Mouse (Mus musculus) midbrain, embryonic 14.5 days (tissue): ENCODE data around the gene Lpar2. TPM values are rescaled to one million over a fixed set of nuclear protein-coding genes. Genes with fewer than 3 reads are reported as not detected.

Source experiments
- ATAC-seq: fragments of 200-750 bp; cut with Nextera tagmentation; 2 replicates; pipeline ENCODE4 v1.8.0; 2017; ENCODE audit warnings: moderate number of reproducible peaks, moderate library complexity; ENCODE audit not compliant: low FRiP score, low TSS enrichment
- DNase-seq: peaks from one replicate; pipeline ENCODE4 v3.0.0-alpha.2; 2015
- H3K27ac ChIP-seq: fragments of 300-500 bp; sonication (generic); replicated peaks from 2 replicates; pipeline ENCODE4 v1.5.1; 2014; ENCODE audit warnings: mild to moderate bottlenecking, low read depth, low read length, moderate library complexity
- H3K27me3 ChIP-seq: fragments of 300-500 bp; sonication (generic); 2 replicates; pipeline ENCODE4 v1.6.1; 2014; ENCODE audit warnings: low read length, control low read depth, mixed read lengths; ENCODE audit not compliant: control insufficient read depth, insufficient read depth
- H3K36me3 ChIP-seq: fragments of 300-500 bp; sonication (generic); 2 replicates; pipeline ENCODE4 v1.6.1; 2014; ENCODE audit warnings: low read length, control low read depth; ENCODE audit not compliant: control insufficient read depth, insufficient read depth
- H3K4me1 ChIP-seq: fragments of 300-500 bp; sonication (generic); 2 replicates; pipeline ENCODE4 v1.6.1; 2014; ENCODE audit warnings: mild to moderate bottlenecking, antibody characterized with exemption, low read length, control low read depth; ENCODE audit not compliant: control insufficient read depth, insufficient read depth
- H3K4me2 ChIP-seq: fragments of 300-500 bp; sonication (generic); 2 replicates; pipeline ENCODE4 v1.6.1; 2014; ENCODE audit warnings: mild to moderate bottlenecking, low read length, moderate library complexity
- H3K4me3 ChIP-seq: fragments of 300-500 bp; sonication (generic); replicated peaks from 2 replicates; pipeline ENCODE4 v1.5.1; 2014; ENCODE audit warnings: low read depth, low read length
- H3K9ac ChIP-seq: fragments of 300-500 bp; sonication (generic); replicated peaks from 2 replicates; pipeline ENCODE4 v1.6.1; 2014; ENCODE audit warnings: mild to moderate bottlenecking, low read length, moderate library complexity
- H3K9me3 ChIP-seq: fragments of 300-500 bp; sonication (generic); 2 replicates; pipeline ENCODE4 v1.6.1; 2016; ENCODE audit warnings: low read length, control low read depth, mixed read lengths; ENCODE audit not compliant: control insufficient read depth
- WGBS: fragments of 180-500 bp; shearing (Covaris S2); extraction: QIAGEN DNeasy Blood & Tissue Kit; methylation state at CpG from one replicate; pipeline ENCODE4 v1.1.7; 2014; 5-methylcytosine and 5-hydroxymethylcytosine counted together
- polyA plus RNA-seq: library from polyadenylated mRNA; unstranded; fragments of >200 nt; fragmentation: Nextera tagmentation; extraction: Ambion mirVana; gene quantifications from 2 replicates; pipeline ENCODE4 v1.2.1, GENCODE M21; 2014

The Lpar2 gene
- polyA plus RNA-seq: 1.2 TPM in 2 replicates

DNA sequence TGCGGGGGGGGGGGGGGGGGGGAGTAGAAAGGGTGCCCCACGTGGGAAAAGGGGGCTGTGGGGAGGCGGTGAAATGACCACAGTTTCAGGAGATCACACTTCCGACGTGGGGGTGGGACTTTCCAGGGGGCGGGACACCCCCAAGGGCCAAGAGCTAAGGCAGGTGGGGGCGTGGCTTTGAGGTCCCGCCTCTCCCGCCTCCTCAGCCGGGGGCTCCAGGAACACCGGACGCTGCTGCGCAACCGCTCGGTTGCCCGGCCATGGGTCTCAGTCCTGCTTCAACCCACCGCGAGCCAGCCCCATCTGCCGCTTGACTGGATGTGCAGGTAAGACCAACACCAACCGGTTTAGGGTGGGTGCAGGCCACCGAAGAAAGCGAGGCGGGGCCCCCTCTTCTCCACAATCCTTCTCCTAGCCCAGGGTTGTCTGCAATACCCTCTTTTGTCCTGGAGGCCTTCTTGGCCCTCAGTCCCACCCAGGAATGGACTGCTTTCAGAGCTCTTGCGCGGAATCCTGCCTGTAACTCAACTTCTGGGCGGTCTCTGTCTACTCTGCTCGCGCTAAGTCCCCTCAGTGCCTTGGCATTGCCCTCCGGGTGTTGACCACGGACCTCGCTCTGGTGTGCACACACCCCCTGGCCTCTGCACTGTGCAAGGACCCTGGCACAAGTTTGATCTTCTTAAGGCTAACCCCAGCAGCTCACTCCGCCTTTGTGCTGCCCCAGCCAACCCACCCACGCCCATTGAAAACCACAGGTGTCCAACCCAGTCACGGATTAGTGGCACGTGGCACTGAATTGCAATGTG, at the start of gene Lpar2:
TSS of gene Lpar2 (plus strand) at position 44 of the 806 bp plus-strand sequence.
- no peaks in the 10 kb centered on the region for H3K9me3 ChIP-seq
- peak within 1 kb of the TSS; percentile 58 for H3K4me3 ChIP-seq
- peak within 1 kb of the TSS; percentile 82 for H3K4me2 ChIP-seq
- peaks cover 42% of the 10 kb centered on the region for H3K36me3 ChIP-seq
- WGBS: under 1% methylated on average over 32 of the region's 35 CpGs
- H3K27ac ChIP-seq: peak within 1 kb of the TSS; percentile 81
- ATAC-seq: peak; percentile 79
- peak within 1 kb of the TSS; percentile 72 for H3K9ac ChIP-seq
- H3K27me3 ChIP-seq: no peaks in the 10 kb centered on the region
- peaks cover 31% of the 10 kb centered on the region for H3K4me1 ChIP-seq
- DNase-seq: peak; percentile 84

DNA sequence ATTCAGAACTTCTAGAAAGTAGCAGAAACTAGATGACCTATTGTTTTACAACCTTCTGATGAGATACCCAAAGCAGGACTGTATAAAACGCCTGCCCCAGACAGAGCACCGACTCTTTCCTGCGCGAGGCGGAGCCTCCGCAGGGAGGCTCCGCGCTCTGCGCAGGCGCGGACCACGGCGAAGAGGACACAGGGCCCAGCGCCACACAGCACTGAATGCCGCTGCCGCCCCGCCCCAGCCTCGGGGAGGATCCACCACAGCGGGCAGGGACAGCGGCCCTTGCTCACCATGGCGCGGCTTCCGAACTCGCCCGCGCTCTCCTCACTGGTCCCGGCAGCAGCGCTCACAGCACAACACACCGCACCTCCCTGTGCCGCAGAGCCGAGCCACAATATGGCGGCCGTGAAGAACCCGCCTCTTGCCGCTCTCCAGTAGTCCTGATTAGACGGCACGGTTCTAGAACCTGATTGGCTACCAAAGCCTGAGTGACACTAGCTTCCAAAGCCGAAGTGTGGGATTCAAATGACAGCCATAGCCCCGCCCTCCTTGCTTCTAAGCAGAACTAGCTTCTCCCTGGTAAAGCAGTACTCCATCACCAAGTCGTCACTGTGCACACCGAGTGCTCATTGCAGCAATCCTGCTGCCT, 47.6 kb upstream of the Lpar2 start, which contains the start of gene Gm20422:
TSS of gene Gm20422 (minus strand) at position 384 of the 646 bp plus-strand sequence.
- DNase-seq (peak; percentile 98), ATAC-seq (peak; percentile 99)
- peak within 1 kb of the TSS; percentile 93 for H3K9ac ChIP-seq
- peak within 1 kb of the TSS; percentile 63 for H3K4me2 ChIP-seq
- no peaks in the 10 kb centered on the region for H3K27me3 ChIP-seq
- no peaks in the 10 kb centered on the region; the same call in 1 of the 2 replicates for H3K36me3 ChIP-seq
- H3K9me3 ChIP-seq: no peaks in the 10 kb centered on the region
- peaks cover 26% of the 10 kb centered on the region for H3K4me1 ChIP-seq
- H3K4me3 ChIP-seq: peak within 1 kb of the TSS; percentile 74
- WGBS: 1% methylated on average over 41 of the region's 41 CpGs
- peak within 1 kb of the TSS; percentile 100 for H3K27ac ChIP-seq

DNA sequence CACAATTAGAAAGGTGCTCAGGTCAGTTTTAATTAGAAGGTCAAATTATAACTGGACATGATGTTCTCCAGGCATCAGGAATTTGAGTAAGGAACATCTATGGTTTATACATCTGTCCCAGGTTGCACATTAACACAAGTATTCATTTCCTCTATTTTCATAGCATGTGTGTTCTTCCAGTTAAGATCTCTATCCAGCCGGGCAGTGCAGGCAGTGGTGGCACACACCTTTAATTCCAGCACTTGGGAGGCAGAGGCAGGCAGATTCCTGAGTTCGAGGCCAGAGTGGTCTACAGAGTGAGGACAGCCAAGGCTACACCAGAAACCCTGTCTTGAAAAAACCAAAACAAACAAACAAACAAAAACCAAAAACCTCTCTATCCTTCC, 47.1 kb upstream of the Lpar2 start:
- WGBS: 57% methylated on average over 2 of the region's 2 CpGs
- H3K9ac ChIP-seq: peak overlapping the region; percentile 93; the same call in 1 of the 2 replicates
- ATAC-seq: peak; percentile 28

DNA sequence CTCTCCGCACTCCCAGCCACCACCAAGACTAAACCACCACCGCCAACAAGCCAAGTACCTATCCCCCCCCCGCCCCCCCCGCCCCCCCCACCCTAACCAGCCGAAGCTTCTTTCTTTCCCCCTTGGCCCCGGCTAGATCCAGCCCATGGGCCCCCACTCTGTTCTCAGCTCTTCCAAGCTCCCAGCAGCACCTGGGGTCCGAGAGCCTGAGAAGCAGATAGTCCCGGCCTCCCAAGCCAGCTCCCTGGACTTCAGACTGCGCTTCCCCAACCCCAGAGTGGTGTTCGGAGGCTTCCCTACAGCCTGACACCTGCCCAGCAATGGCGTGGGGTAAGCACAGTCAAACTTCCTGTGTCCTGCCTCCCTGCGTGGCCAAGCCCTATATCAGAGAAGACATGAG, 45.1 kb upstream of the Lpar2 start:
- Histone ChIP-seq H3K9ac (no peak overlapping the region), H3K27ac (no peak overlapping the region), H3K36me3 (no peaks in the 10 kb centered on the region), H3K9me3 (no peaks in the 10 kb centered on the region), H3K27me3 (no peaks in the 10 kb centered on the region), H3K4me2 (no peak overlapping the region), H3K4me3 (no peak overlapping the region), H3K4me1 (peaks cover 20% of the 10 kb centered on the region)
- no peak for DNase-seq
- ATAC-seq: no peak
- whole genome bisulfite sequencing: 67% methylated on average over 11 of the region's 12 CpGs

More for the DNA sequence above, 47.1 kb upstream of the Lpar2 start:
- no peak for DNase-seq
- Histone ChIP-seq H3K27ac (peak overlapping the region; percentile 100), H3K4me1 (peaks cover 26% of the 10 kb centered on the region), H3K4me3 (peak overlapping the region; percentile 74; the same call in 1 of the 2 replicates), H3K9me3 (no peaks in the 10 kb centered on the region), H3K4me2 (peak overlapping the region; percentile 63), H3K27me3 (no peaks in the 10 kb centered on the region), H3K36me3 (no peaks in the 10 kb centered on the region; the same call in 1 of the 2 replicates)

DNA sequence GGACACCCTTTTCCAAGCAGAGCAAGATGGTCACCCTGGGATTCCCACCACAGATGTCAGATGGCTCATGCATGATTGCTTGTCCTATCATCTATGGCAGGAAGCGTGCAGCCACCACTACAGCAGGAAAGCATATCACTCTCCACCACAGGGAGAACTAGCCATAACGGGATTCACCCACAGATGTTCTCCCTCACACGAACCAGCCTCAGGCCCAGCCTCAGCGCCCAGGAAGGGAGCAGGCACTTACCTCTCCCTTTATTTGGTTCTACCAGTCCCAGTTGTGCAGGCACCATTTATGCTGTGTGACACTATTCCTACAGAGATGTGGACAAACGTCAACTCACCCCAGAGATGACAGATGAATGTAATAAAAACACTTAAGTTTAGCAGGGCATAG, 33.1 kb upstream of the Lpar2 start:
- Histone ChIP-seq H3K27ac (no peak overlapping the region), H3K4me3 (no peak overlapping the region), H3K36me3 (peaks cover 9% of the 10 kb centered on the region), H3K27me3 (no peaks in the 10 kb centered on the region), H3K4me2 (no peak overlapping the region), H3K9me3 (no peaks in the 10 kb centered on the region), H3K4me1 (peaks cover 13% of the 10 kb centered on the region), H3K9ac (no peak overlapping the region)
- no peak for DNase-seq
- ATAC-seq: no peak
- 91% methylated on average over 5 of the region's 5 CpGs for whole genome bisulfite sequencing

DNA sequence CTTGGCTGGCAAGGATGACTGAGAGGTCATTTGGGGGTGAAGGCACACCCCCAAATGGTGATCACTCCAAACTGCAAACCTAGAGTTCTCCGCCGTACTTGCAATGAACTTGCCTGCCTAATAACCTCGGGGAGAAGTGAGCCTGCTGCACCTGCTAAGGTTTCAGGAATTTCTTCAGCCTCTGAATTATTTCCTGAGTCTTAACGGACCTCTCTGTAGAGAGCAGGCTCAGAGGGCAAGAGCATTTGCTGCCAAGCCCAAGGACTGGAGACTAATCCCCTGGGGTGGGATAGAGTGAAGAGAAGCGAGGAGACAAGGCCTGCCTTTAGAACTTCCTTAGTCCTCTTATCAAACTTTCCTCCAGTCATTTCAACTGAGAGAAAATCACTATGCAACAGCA, 32.5 kb upstream of the Lpar2 start:
- Histone ChIP-seq H3K27ac (no peak overlapping the region), H3K9me3 (no peaks in the 10 kb centered on the region), H3K4me2 (0 out of 2 replicates have a peak overlapping the region, but pooled peaks have one; percentile 2), H3K4me1 (peaks cover 13% of the 10 kb centered on the region), H3K27me3 (no peaks in the 10 kb centered on the region), H3K9ac (no peak overlapping the region), H3K4me3 (no peak overlapping the region), H3K36me3 (peaks cover 15% of the 10 kb centered on the region)
- DNase-seq (no peak), ATAC-seq (no peak)
- 76% methylated on average over 5 of the region's 5 CpGs for WGBS

DNA sequence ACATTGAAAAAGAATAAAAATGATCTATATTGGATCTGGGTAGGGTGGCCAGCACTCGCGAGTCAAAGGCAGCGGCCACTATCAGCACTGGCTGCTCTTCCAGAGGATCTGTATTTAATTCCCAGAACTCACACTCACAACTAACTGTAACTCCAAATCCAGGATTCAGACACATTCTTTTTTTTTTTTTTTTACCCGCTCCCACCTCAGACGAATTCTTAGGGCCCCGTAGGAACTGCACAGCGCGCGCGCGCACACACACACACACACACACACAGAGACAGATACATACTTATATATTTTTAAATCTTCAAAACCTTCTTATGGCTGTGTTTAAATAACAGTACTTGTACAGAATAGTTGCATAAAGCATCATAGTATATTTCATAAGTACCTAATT, 31.9 kb upstream of the Lpar2 start:
- Histone ChIP-seq H3K9ac (peak overlapping the region; percentile 92; the same call in 1 of the 2 replicates), H3K27me3 (no peaks in the 10 kb centered on the region), H3K4me1 (peaks cover 13% of the 10 kb centered on the region), H3K9me3 (no peaks in the 10 kb centered on the region), H3K4me3 (peak overlapping the region; percentile 100), H3K4me2 (peak overlapping the region; percentile 59), H3K27ac (peak overlapping the region; percentile 75; the same call in 1 of the 2 replicates), H3K36me3 (peaks cover 22% of the 10 kb centered on the region)
- ATAC-seq: no peak
- WGBS: 32% methylated on average over 11 of the region's 11 CpGs
- peak; percentile 29 for DNase-seq

DNA sequence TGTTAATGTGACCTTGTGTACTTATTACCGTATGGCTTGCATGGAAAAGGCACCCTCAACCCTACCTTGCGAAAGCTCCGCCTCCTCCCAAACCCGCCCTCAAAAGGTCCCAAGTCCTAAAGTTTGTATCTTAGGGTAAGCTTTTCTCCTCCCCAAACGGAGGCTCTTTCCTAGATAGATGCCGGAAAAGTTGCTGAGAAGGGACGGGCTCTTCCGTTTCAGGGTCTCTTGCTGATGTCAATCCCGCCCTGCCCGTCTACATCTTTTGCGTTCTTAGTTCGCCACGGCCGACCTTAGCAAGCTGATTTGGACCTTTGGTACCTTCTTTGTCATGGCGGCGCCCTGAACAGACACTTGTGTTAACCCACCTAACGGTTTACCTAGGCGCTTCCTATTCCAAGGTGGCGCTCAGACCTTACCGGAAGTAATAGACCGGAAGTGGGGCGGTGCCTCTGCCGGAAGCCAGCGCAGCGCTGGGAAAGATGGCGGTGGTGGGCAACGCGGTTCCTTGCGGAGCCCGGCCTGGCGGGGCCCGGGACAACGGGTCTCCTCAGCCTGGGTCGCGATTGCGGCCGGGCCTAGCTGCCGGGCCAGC, 31.4 kb upstream of the Lpar2 start, which contains the start of the genes Atp13a1 and Zfp866:
TSS of gene Atp13a1 (plus strand) at position 391 of the 595 bp plus-strand sequence.
TSS of gene Zfp866 (minus strand) at position 406 of the 595 bp plus-strand sequence.
- WGBS: under 1% methylated on average over 38 of the region's 38 CpGs
- H3K9ac ChIP-seq: peak within 1 kb of the TSS; percentile 92
- peaks cover 13% of the 10 kb centered on the region for H3K4me1 ChIP-seq
- peaks cover 27% of the 10 kb centered on the region for H3K36me3 ChIP-seq
- H3K4me2 ChIP-seq: peak within 1 kb of the TSS; percentile 59
- ATAC-seq (peak; percentile 95), DNase-seq (peak; percentile 96)
- H3K27me3 ChIP-seq: no peaks in the 10 kb centered on the region
- peak within 1 kb of the TSS; percentile 75 for H3K27ac ChIP-seq
- H3K9me3 ChIP-seq: no peaks in the 10 kb centered on the region
- peak within 1 kb of the TSS; percentile 100 for H3K4me3 ChIP-seq
